Mouse (Mus musculus) adrenal gland, postnatal 4 days (tissue): Measurements from ENCODE around the gene Trove2. TPM values are rescaled to one million over a fixed set of nuclear protein-coding genes. Genes with fewer than 3 reads are reported as not detected.
A peak's percentile ranks its signal among the peaks of the same experiment; 100 is the strongest.

Experiments used
- DNase-seq, 2 experiments: peaks; one replicate each; pipeline ENCODE4 v3.0.0; 2021 to 2022; ENCODE audit warnings: low spot score in 2 of 2, mixed read lengths in 2 of 2
- long read RNA-seq, 2 experiments: library from polyadenylated mRNA; stranded (forward); transcript quantifications; one replicate each; pipeline ENCODE4 v2.0.0; 2021
- total RNA-seq, 2 experiments: library from RNA; stranded (reverse); gene quantifications; 2 replicates each; pipeline ENCODE4 v1.2.3; 2021

Trove2 gene
- 10 to 100 TPM; 12.6 to 14.3 TPM for total RNA-seq
- long read RNA-seq, experiment 1, full-length matches to known transcripts = 1 of 1 reads
- long read RNA-seq, experiment 1, partial matches to known transcripts = 0 of 1 reads
- long read RNA-seq, experiment 1, other reads (novel, unspliced or antisense) = 0 of 1 reads
- long read RNA-seq, experiment 2, full-length matches to known transcripts = 11 of 19 reads
- long read RNA-seq, experiment 2, partial matches to known transcripts = 1 of 19 reads
- long read RNA-seq, experiment 2, other reads (novel, unspliced or antisense) = 7 of 19 reads

- peak; percentile 92 to 97 for DNase-seq
Measured at GRCm38 (mm10) chr1:143776446-143777411, at the start of gene Trove2, which contains the start of gene Uchl5. Gene Trove2 (minus strand): TSS chr1:143777068. Gene Uchl5 (plus strand): TSS chr1:143777272.

GRCm38 (mm10) chr1:143822677-143823076 is 45.8 kb upstream of the Trove2 start:
- no peak for DNase-seq

- no peak for DNase-seq
Measured at GRCm38 (mm10) chr1:143820096-143820877, 43.4 kb upstream of the Trove2 start.

GRCm38 (mm10) chr1:143813676-143814360 is 37.0 kb upstream of the Trove2 start:
- peak; percentile 59 to 73 for DNase-seq

- no peak for DNase-seq
Measured at GRCm38 (mm10) chr1:143809062-143809461, 32.2 kb upstream of the Trove2 start.

GRCm38 (mm10) chr1:143803537-143803936 is 26.7 kb upstream of the Trove2 start:
- no peak for DNase-seq

GRCm38 (mm10) chr1:143788584-143789227 is 11.8 kb upstream of the Trove2 start:
- DNase-seq = no peak

GRCm38 (mm10) chr1:143777558-143778218 is 820 bp upstream of the Trove2 start:
- DNase-seq = no peak

- no peak for DNase-seq
Measured at GRCm38 (mm10) chr1:143773909-143774308, 3.0 kb downstream of the Trove2 start.

GRCm38 (mm10) chr1:143773082-143773481 is 3.8 kb downstream of the Trove2 start:
- no peak for DNase-seq

GRCm38 (mm10) chr1:143770444-143771109 is 6.3 kb downstream of the Trove2 start:
- no peak for DNase-seq

- DNase-seq = no peak
Measured at GRCm38 (mm10) chr1:143766238-143766637, 10.6 kb downstream of the Trove2 start.

GRCm38 (mm10) chr1:143765801-143766200 is 11.1 kb downstream of the Trove2 start:
- no peak for DNase-seq

GRCm38 (mm10) chr1:143764443-143764842 is 12.4 kb downstream of the Trove2 start:
- DNase-seq = no peak

GRCm38 (mm10) chr1:143762159-143762558 is 14.7 kb downstream of the Trove2 start:
- no peak for DNase-seq

GRCm38 (mm10) chr1:143745871-143746270 is 31.0 kb downstream of the Trove2 start:
- no peak for DNase-seq

- no peak for DNase-seq
Measured at GRCm38 (mm10) chr1:143742186-143742585, 34.7 kb downstream of the Trove2 start.

- no peak for DNase-seq
Measured at GRCm38 (mm10) chr1:143741331-143741730, 35.5 kb downstream of the Trove2 start.

GRCm38 (mm10) chr1:143740581-143740980 is 36.3 kb downstream of the Trove2 start:
- DNase-seq = no peak
